Mouse (Mus musculus) 3T3-L1 (cell line): ENCODE measurements around the gene Creb3l4.

Experiments used
- DNase-seq: peaks from one replicate; pipeline ENCODE4 v3.0.0-alpha.2; 2015; ENCODE audit warnings: low read depth, low spot score

Gene Creb3l4

DNA sequence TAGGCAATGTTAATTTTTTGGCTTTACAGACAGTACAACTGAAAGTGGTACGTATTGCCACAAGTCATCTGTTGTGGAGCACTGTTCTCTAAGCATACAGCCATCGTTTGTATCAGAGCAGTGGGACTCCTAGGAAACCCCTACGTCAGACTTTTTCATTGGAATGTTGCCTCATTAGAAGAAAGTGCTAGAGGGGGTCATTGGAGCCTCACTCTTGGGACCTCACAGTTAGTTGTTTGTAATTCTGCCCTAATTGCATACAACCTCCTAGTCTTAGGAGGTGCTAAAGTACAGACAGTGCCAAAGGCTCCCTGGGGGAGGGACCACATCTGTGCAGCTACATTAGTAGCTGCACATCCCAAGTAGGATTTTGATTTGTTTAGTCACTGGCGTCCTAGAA lies 48.6 kb downstream of the Creb3l4 start:
- DNase-seq, result no peak

DNA sequence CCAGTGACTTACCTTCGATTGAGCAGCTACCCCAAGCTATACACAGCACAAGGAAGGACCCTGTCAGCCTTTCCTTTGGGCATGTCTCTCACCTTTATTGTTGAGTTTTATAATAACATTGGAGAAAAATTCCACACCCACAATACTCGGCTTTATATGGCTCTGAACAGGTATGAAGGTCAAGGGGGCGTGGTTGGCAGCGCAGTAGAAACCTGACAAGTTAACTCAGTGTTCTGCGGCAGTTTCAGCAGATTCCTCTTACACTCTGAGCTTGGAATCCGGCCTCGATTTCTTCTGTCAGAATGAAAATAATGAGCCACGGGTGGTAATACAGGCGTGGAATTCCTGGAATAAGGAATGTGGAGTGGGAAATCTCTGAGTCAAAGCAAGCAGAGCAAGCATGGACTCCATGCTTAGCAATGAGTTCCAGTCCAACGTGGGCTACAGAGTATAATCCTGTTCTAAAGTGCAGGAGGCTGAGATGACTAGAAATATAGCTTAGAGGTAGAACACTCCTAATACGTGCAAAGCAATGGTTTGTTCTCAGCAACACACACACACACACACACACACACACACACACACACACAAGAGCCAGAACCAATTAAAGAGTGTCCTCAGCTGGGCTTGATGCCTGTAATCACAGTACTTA lies 52.3 kb downstream of the Creb3l4 start:
- no peak for DNase-seq
